26 mouse cellular contexts compared by ENCODE assay signal in genomic region chr2:158238101-158238500, GRCm38 (mm10). TPM values are rescaled to one million over a fixed set of nuclear protein-coding genes. Genes with fewer than 3 reads are reported as not detected.
"Had no signal": no experiment of that assay in that cellular context is flagged by ENCODE, and none has a peak within 500 bp of the region (broad histone marks: within the 10 kb centered on the region; RNA-seq: fewer than 3 reads in every experiment).

No protein-coding gene starts in this region.

- DNase-seq: kidney, postnatal 10 days; kidney, postnatal 36 days; left cerebral cortex, postnatal 4 days; liver, postnatal 0 days; lung, embryonic 14.5 days; retina, postnatal 1 day; thymus, adult 18-20 months; thymus, postnatal 14 days; thymus, postnatal 4 days had no signal

- ATAC-seq: liver, postnatal 0 days; lung, postnatal 0 days; midbrain, embryonic 15.5 days had no signal

RNA-seq across cellular contexts. Expression of gene D630003M21Rik, which starts 9.1 kb away (rescaled TPM):
- total RNA-seq: megakaryocyte, adult 5-6 weeks; neutrophil, adult 5-6 weeks had no signal
- polyA plus RNA-seq: macrophage had no signal

RNA-seq across cellular contexts. Expression of gene Bpi, which starts 19.8 kb away (rescaled TPM):
- total RNA-seq: layer of hippocampus, postnatal 14 days; left cerebral cortex, adult 8-10 months; left cerebral cortex, postnatal 14 days; left cerebral cortex, postnatal 4 days; megakaryocyte, adult 5-6 weeks; neutrophil, adult 5-6 weeks had no signal
- polyA plus RNA-seq: limb, embryonic 12.5 days; limb, embryonic 15.5 days; liver, embryonic 11.5 days; liver, embryonic 14.5 days; liver, postnatal 0 days; lung, embryonic 14.5 days; lung, postnatal 0 days; macrophage; midbrain, embryonic 12.5 days; midbrain, embryonic 15.5 days; neural tube, embryonic 13.5 days; small intestine, adult 2 months; spleen, adult 2 months; stomach, embryonic 16.5 days had no signal
